Mouse (Mus musculus): ENCODE data around the gene Gnl2.

- TF ChIP-seq POLR2A (IDR thresholded peaks at IDR 0.05; ENCODE audit: low read depth, low read length) (no peak), CTCF (IDR thresholded peaks at IDR 0.05; ENCODE audit: extremely low read depth, insufficient read depth, insufficient read length, insufficient replicate concordance) (no peak)
Observed at GRCm38 (mm10) chr4:125055385-125055784, 39.0 kb downstream of the Gnl2 start.
